18 mouse cellular contexts compared by ENCODE assay signal in the genomic region with DNA sequence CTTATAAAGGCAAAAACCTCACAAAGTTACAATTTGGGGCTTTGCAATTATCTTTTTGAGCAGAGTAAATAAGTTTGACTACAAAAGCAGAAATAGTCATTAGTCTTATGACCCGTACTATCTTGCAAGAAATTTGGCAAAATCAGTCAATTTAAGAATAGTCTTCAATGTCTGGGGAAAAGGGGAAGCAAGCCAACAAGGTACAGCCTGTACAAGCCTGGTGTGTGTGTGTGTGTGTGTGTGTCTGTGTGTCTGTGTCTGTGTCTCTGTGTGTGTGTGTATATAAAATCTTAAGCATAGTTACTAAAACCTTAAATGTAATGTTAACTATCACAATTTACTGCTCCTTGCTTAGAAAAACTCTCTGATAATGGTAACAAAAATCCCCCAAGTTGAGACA.
"Had no signal": no experiment of that assay in that cellular context is flagged by ENCODE, and none has a peak within 500 bp of the region (broad histone marks: within the 10 kb centered on the region; RNA-seq: fewer than 3 reads in every experiment).

No protein-coding gene starts in this region.

- H3K27ac ChIP-seq: limb, embryonic 12.5 days; limb, embryonic 15.5 days; liver, embryonic 12.5 days; liver, embryonic 15.5 days; neural tube, embryonic 12.5 days; neural tube, embryonic 15.5 days; stomach, embryonic 15.5 days had no signal

- H3K4me3 ChIP-seq: limb, embryonic 12.5 days; limb, embryonic 15.5 days; liver, embryonic 12.5 days; liver, embryonic 15.5 days; neural tube, embryonic 12.5 days; neural tube, embryonic 15.5 days; stomach, embryonic 15.5 days had no signal

- ATAC-seq: intestine, postnatal 0 days; liver, embryonic 12.5 days; lung, postnatal 0 days had no signal

- DNase-seq: left cerebral cortex, postnatal 4 days; lung, embryonic 14.5 days; midbrain, embryonic 14.5 days; right cerebral cortex, adult 18-20 months; right cerebral cortex, postnatal 14 days; right cerebral cortex, postnatal 4 days; thymus, adult 18-20 months; thymus, postnatal 4 days had no signal

- H3K9ac ChIP-seq: limb, embryonic 12.5 days; limb, embryonic 15.5 days; liver, embryonic 12.5 days; liver, embryonic 15.5 days; lung, embryonic 14.5 days; neural tube, embryonic 12.5 days; neural tube, embryonic 15.5 days; stomach, embryonic 15.5 days had no signal

- H3K27me3 ChIP-seq: limb, embryonic 12.5 days; limb, embryonic 15.5 days; liver, embryonic 15.5 days; neural tube, embryonic 12.5 days; neural tube, embryonic 15.5 days; stomach, embryonic 15.5 days had no signal

- H3K36me3 ChIP-seq: limb, embryonic 12.5 days; limb, embryonic 15.5 days; liver, embryonic 12.5 days; liver, embryonic 15.5 days; neural tube, embryonic 12.5 days; neural tube, embryonic 15.5 days; stomach, embryonic 15.5 days had no signal

- H3K4me1 ChIP-seq: limb, embryonic 12.5 days; limb, embryonic 15.5 days; liver, embryonic 12.5 days; liver, embryonic 15.5 days; neural tube, embryonic 12.5 days; neural tube, embryonic 15.5 days; stomach, embryonic 15.5 days had no signal

- H3K9me3 ChIP-seq: limb, embryonic 12.5 days; limb, embryonic 15.5 days; liver, embryonic 12.5 days; liver, embryonic 15.5 days; neural tube, embryonic 15.5 days; stomach, embryonic 15.5 days had no signal

- H3K4me2 ChIP-seq: limb, embryonic 12.5 days; limb, embryonic 15.5 days; liver, embryonic 12.5 days; liver, embryonic 15.5 days; lung, embryonic 14.5 days; midbrain, embryonic 11.5 days; neural tube, embryonic 12.5 days; neural tube, embryonic 15.5 days; stomach, embryonic 15.5 days had no signal
